ENCODE assay signal across 13 mouse cellular contexts in genomic region chr7:110694262-110694661, GRCm38 (mm10).
"Had no signal": no experiment of that assay in that cellular context is flagged by ENCODE, and none has a peak within 500 bp of the region (broad histone marks: within the 10 kb centered on the region; RNA-seq: fewer than 3 reads in every experiment).

No protein-coding gene starts in this region.

- ATAC-seq: inflammation-experienced regulatory T-cells, adult 6 months; midbrain, embryonic 15.5 days had no signal

- DNase-seq: lung, postnatal 14 days; thymus, postnatal 4 days had no signal

- H3K27me3 ChIP-seq: limb, embryonic 13.5 days; liver, embryonic 15.5 days; lung, embryonic 15.5 days; midbrain, embryonic 15.5 days; neural tube, embryonic 12.5 days had no signal

- H3K9me3 ChIP-seq: limb, embryonic 13.5 days; liver, embryonic 15.5 days; lung, embryonic 15.5 days; megakaryocyte, embryonic 14.5 days; midbrain, embryonic 15.5 days; neural tube, embryonic 12.5 days had no signal

- H3K4me1 ChIP-seq: midbrain, embryonic 15.5 days had no signal

- H3K9ac ChIP-seq: limb, embryonic 13.5 days; liver, embryonic 15.5 days; lung, embryonic 15.5 days; midbrain, embryonic 15.5 days; neural tube, embryonic 12.5 days had no signal

- H3K4me2 ChIP-seq: limb, embryonic 13.5 days; liver, embryonic 15.5 days; lung, embryonic 15.5 days; midbrain, embryonic 11.5 days; midbrain, embryonic 15.5 days; neural tube, embryonic 12.5 days had no signal

- H3K36me3 ChIP-seq: limb, embryonic 13.5 days; liver, embryonic 15.5 days; lung, embryonic 15.5 days; midbrain, embryonic 15.5 days; neural tube, embryonic 12.5 days had no signal

- H3K4me3 ChIP-seq: layer of hippocampus, adult 2 months; limb, embryonic 13.5 days; liver, embryonic 15.5 days; lung, embryonic 15.5 days; megakaryocyte, embryonic 14.5 days; midbrain, embryonic 15.5 days; neural tube, embryonic 12.5 days had no signal

- H3K27ac ChIP-seq: kidney, postnatal 0 days; layer of hippocampus, adult 2 months; limb, embryonic 13.5 days; liver, embryonic 15.5 days; lung, embryonic 15.5 days; macrophage; midbrain, embryonic 15.5 days; neural tube, embryonic 12.5 days had no signal
